ENCODE assay signal across 8 mouse cellular contexts in the genomic region with DNA sequence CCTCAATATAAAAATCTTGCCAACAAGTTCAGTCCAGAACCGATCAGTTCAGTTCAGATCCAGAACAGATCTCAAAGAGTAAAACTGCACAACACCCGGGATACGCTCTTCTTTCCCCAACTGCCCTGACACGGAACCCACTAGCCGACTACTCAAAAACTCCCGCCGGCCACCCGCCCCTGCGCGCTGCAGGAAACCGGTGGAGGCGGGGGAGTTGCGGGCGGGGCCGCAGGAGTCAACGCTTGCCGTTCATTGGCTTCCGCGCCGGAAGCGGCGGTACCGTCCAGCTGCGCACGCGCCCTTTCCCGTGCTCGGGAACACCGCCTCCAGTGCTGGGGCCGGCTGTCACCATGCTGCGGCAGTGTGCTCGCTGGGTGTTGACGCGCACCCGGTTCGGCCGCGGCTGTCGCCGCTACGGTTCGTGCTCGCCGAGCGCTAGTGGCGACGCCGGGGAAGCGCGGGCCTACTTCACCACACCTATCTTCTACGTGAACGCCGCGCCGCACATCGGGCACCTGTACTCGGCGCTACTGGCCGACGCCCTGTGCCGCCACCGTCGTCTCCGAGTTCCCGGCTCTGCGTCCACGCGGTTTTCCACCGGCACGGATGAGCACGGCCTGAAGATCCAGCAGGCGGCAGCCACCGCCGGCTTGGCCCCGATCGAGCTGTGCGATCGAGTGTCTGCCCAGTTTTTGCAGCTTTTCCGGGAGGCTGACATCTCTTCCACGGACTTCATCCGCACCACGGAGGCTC. TPM values are rescaled to one million over a fixed set of nuclear protein-coding genes. Genes with fewer than 3 reads are reported as not detected.
DNase-seq lines count a peak whose midpoint lies in the region; ATAC-seq and TF ChIP-seq lines count a peak whose summit lies in the region.

TSS of gene Mars2 (plus strand) at position 288 of the 753 bp plus-strand sequence.

- ATAC-seq in hindbrain, embryonic 15.5 days (ENCODE audit: low FRiP score, low read depth): peak; percentile 99
- ATAC-seq in megakaryocyte, adult 5-6 weeks (ENCODE audit: poor library complexity, severe bottlenecking): peak; percentile 96

- H3K27me3 ChIP-seq in hindbrain, embryonic 15.5 days: no peaks in the 10 kb centered on the region

- no peaks in the 10 kb centered on the region for H3K9me3 ChIP-seq in hindbrain, embryonic 15.5 days

- under 1% methylated on average over 81 of the region's 82 CpGs for WGBS in hindbrain, embryonic 15.5 days

- peak; percentile 95 for DNase-seq in T-cell, adult 2 months (ENCODE audit: low spot score)
- DNase-seq in cerebellum, postnatal 36 days: peak; percentile 93 to 96
- peak; percentile 95 to 96 for DNase-seq in frontal cortex, postnatal 36 days (ENCODE audit: low spot score in 2 of 2)
- peak; percentile 96 to 97 for DNase-seq in left cerebral cortex, adult 2 months (ENCODE audit: extremely low spot score in 1 of 2, low spot score in 2 of 2)
- peak; percentile 94 to 96 for DNase-seq in right cerebral cortex, adult 2 months (ENCODE audit: low spot score in 2 of 2)
- DNase-seq in urinary bladder, postnatal 14 days (ENCODE audit: low spot score): peak; percentile 97

- intact Hi-C loops in left cerebral cortex, adult 2 months (cut with DNase I): loop anchor here (1.0 kb wide), 2 partner anchors 106 to 146 kb away; partner anchors contain the start of gene Mob4

- peak within 1 kb of the TSS; percentile 87 for H3K27ac ChIP-seq in hindbrain, embryonic 15.5 days (replicated peaks)
- H3K27ac ChIP-seq in left cerebral cortex, adult 2 months: peak within 1 kb of the TSS; percentile 82

- H3K4me3 ChIP-seq in hindbrain, embryonic 15.5 days: peak within 1 kb of the TSS; percentile 82
- H3K4me3 ChIP-seq in left cerebral cortex, adult 2 months: peak within 1 kb of the TSS; percentile 82

- H3K4me2 ChIP-seq in hindbrain, embryonic 15.5 days: peak within 1 kb of the TSS; percentile 92

- H3K9ac ChIP-seq in hindbrain, embryonic 15.5 days: peak within 1 kb of the TSS; percentile 78

- peaks cover 40% of the 10 kb centered on the region for H3K4me1 ChIP-seq in hindbrain, embryonic 15.5 days (replicated peaks)

- no peaks in the 10 kb centered on the region for H3K36me3 ChIP-seq in hindbrain, embryonic 15.5 days

- TF ChIP-seq CTCF in left cerebral cortex, adult 2 months (IDR thresholded peaks at IDR 0.05): peak; percentile 20

RNA-seq across cellular contexts. Expression of gene Mars2, which starts in this region (rescaled TPM):
- 3.4 TPM in 2 replicates for polyA plus RNA-seq in hindbrain, embryonic 15.5 days (2015; fragmentation: Nextera tagmentation; extraction: Ambion mirVana)
- total RNA-seq in left cerebral cortex, adult 2 months (2021): 10 to 100 TPM; 10.2 to 10.7 TPM
- 2.7 and 3.9 TPM in 2 replicates for total RNA-seq in megakaryocyte, adult 5-6 weeks (2015)
- total RNA-seq in megakaryocyte, adult 5-6 weeks (2017): 3.7 and 4.1 TPM in 2 replicates

Comparison
In these comparisons a context has a peak if more than half of its experiments do, and no peak if none do; other contexts are left out.
1. Peak in every context shown above with its lines: DNase-seq, ATAC-seq, H3K4me3 ChIP-seq and H3K27ac ChIP-seq.